Mouse (Mus musculus) kidney, embryonic 15.5 days (tissue): ENCODE results near the gene Cd2. TPM values are rescaled to one million over a fixed set of nuclear protein-coding genes. Genes with fewer than 3 reads are reported as not detected.
A peak's percentile ranks its signal among the peaks of the same experiment; 100 is the strongest.

Source experiments
- ATAC-seq: fragments of 200-750 bp; cut with Nextera tagmentation; replicated peaks from 2 replicates; pipeline ENCODE4 v1.8.0; 2017; ENCODE audit warnings: moderate TSS enrichment; ENCODE audit not compliant: low FRiP score
- H3K27ac ChIP-seq: fragments of 300-500 bp; sonication (generic); 2 replicates; pipeline ENCODE4 v1.5.1; 2015; ENCODE audit warnings: mild to moderate bottlenecking, inconsistent platforms
- H3K27me3 ChIP-seq: fragments of 300-500 bp; sonication (generic); 2 replicates; pipeline ENCODE4 v1.6.1; 2015; ENCODE audit warnings: inconsistent platforms
- H3K36me3 ChIP-seq: fragments of 300-500 bp; sonication (generic); 2 replicates; pipeline ENCODE4 v1.6.1; 2015; ENCODE audit warnings: inconsistent platforms
- H3K4me1 ChIP-seq: fragments of 300-500 bp; sonication (generic); 2 replicates; pipeline ENCODE4 v1.6.1; 2015; ENCODE audit warnings: inconsistent platforms
- H3K4me2 ChIP-seq: fragments of 300-500 bp; sonication (generic); 2 replicates; pipeline ENCODE4 v1.6.1; 2015; ENCODE audit warnings: moderate library complexity, mild to moderate bottlenecking, inconsistent platforms
- H3K4me3 ChIP-seq: fragments of 300-500 bp; sonication (generic); replicated peaks from 2 replicates; pipeline ENCODE4 v1.5.1; 2015; ENCODE audit warnings: mild to moderate bottlenecking, inconsistent platforms
- H3K9ac ChIP-seq: fragments of 300-500 bp; sonication (generic); 2 replicates; pipeline ENCODE4 v1.6.1; 2015; ENCODE audit warnings: mild to moderate bottlenecking, inconsistent platforms
- H3K9me3 ChIP-seq: fragments of 300-500 bp; sonication (generic); replicated peaks from 2 replicates; pipeline ENCODE4 v1.6.1; 2016; ENCODE audit warnings: inconsistent platforms
- WGBS: fragments of 180-500 bp; shearing (Covaris S2); methylation state at CpG from one replicate; pipeline ENCODE4 v1.1.7; 2015; ENCODE audit warnings: mixed read lengths; 5-methylcytosine and 5-hydroxymethylcytosine counted together
- polyA plus RNA-seq: library from polyadenylated mRNA; unstranded; fragments of >200 nt; fragmentation: Nextera tagmentation; extraction: Ambion mirVana; gene quantifications from 2 replicates; pipeline ENCODE4 v1.2.1, GENCODE M21; 2015

Cd2 gene
- polyA plus RNA-seq, 1 experiment from 2014 or later, result not detected

GRCm38 (mm10) chr3:101280348-101281311, 7.1 kb downstream of the Cd2 start:
- Histone ChIP-seq H3K4me2 (no peak overlapping the region), H3K9me3 (no peaks in the 10 kb centered on the region), H3K36me3 (no peaks in the 10 kb centered on the region), H3K27ac (no peak overlapping the region), H3K27me3 (no peaks in the 10 kb centered on the region), H3K9ac (no peak overlapping the region), H3K4me3 (no peak overlapping the region), H3K4me1 (peaks cover 9% of the 10 kb centered on the region)
- ATAC-seq, result peak; percentile 58; the same call in 1 of the 2 replicates
- 55% methylated on average over 15 of the region's 15 CpGs for whole genome bisulfite sequencing

GRCm38 (mm10) chr3:101279561-101279960, 8.2 kb downstream of the Cd2 start:
- no peak overlapping the region for H3K9ac ChIP-seq
- no peak overlapping the region for H3K27ac ChIP-seq
- WGBS, result 79% methylated on average over 10 of the region's 10 CpGs
- peaks cover 9% of the 10 kb centered on the region for H3K4me1 ChIP-seq
- ATAC-seq, result no peak
- H3K36me3 ChIP-seq, result no peaks in the 10 kb centered on the region
- no peak overlapping the region for H3K4me2 ChIP-seq
- no peaks in the 10 kb centered on the region for H3K27me3 ChIP-seq
- no peak overlapping the region for H3K4me3 ChIP-seq
- H3K9me3 ChIP-seq, result no peaks in the 10 kb centered on the region

GRCm38 (mm10) chr3:101278396-101278795, 9.3 kb downstream of the Cd2 start:
- Histone ChIP-seq H3K4me1 (peaks cover 9% of the 10 kb centered on the region), H3K9ac (no peak overlapping the region), H3K27ac (no peak overlapping the region), H3K9me3 (no peaks in the 10 kb centered on the region), H3K4me3 (no peak overlapping the region), H3K27me3 (no peaks in the 10 kb centered on the region), H3K4me2 (no peak overlapping the region), H3K36me3 (no peaks in the 10 kb centered on the region)
- no peak for ATAC-seq
- WGBS, result 83% methylated on average over 5 of the region's 5 CpGs

- Histone ChIP-seq H3K4me1 (peaks cover 9% of the 10 kb centered on the region), H3K27ac (no peak overlapping the region), H3K4me3 (no peak overlapping the region), H3K4me2 (no peak overlapping the region), H3K9ac (no peak overlapping the region), H3K36me3 (no peaks in the 10 kb centered on the region), H3K27me3 (no peaks in the 10 kb centered on the region), H3K9me3 (no peaks in the 10 kb centered on the region)
- WGBS, result 85% methylated on average over 4 of the region's 4 CpGs
- ATAC-seq, result no peak
These were observed 9.9 kb downstream of the Cd2 start for GRCm38 (mm10) chr3:101277830-101278229.

GRCm38 (mm10) chr3:101276501-101277320, 11.0 kb downstream of the Cd2 start:
- ATAC-seq, result no peak
- Histone ChIP-seq H3K9ac (no peak overlapping the region), H3K36me3 (no peaks in the 10 kb centered on the region), H3K27ac (no peak overlapping the region), H3K4me1 (peaks cover 9% of the 10 kb centered on the region), H3K27me3 (no peaks in the 10 kb centered on the region), H3K9me3 (no peaks in the 10 kb centered on the region), H3K4me3 (no peak overlapping the region), H3K4me2 (no peak overlapping the region)
- WGBS, result 71% methylated on average over 12 of the region's 12 CpGs

- no peak for ATAC-seq
- 79% methylated on average over 16 of the region's 16 CpGs for WGBS
- Histone ChIP-seq H3K4me2 (no peak overlapping the region), H3K9me3 (no peaks in the 10 kb centered on the region), H3K27me3 (no peaks in the 10 kb centered on the region), H3K4me1 (peaks cover 3% of the 10 kb centered on the region), H3K36me3 (no peaks in the 10 kb centered on the region), H3K4me3 (no peak overlapping the region), H3K27ac (no peak overlapping the region), H3K9ac (no peak overlapping the region)
These were observed 12.0 kb downstream of the Cd2 start for GRCm38 (mm10) chr3:101275636-101276300.

GRCm38 (mm10) chr3:101274794-101275193, 12.9 kb downstream of the Cd2 start:
- ATAC-seq, result no peak
- no peaks in the 10 kb centered on the region for H3K9me3 ChIP-seq

GRCm38 (mm10) chr3:101274041-101274770, 13.5 kb downstream of the Cd2 start:
- no peak for ATAC-seq
- WGBS, result 87% methylated on average over 12 of the region's 12 CpGs

More at GRCm38 (mm10) chr3:101274794-101275193, 12.9 kb downstream of the Cd2 start:
- Histone ChIP-seq H3K27ac (no peak overlapping the region), H3K36me3 (no peaks in the 10 kb centered on the region), H3K9ac (no peak overlapping the region), H3K27me3 (no peaks in the 10 kb centered on the region), H3K4me2 (no peak overlapping the region), H3K4me1 (no peaks in the 10 kb centered on the region), H3K4me3 (no peak overlapping the region)
- WGBS, result 90% methylated on average over 3 of the region's 3 CpGs

GRCm38 (mm10) chr3:101272166-101272565, 15.6 kb downstream of the Cd2 start:
- 88% methylated on average over 1 of the region's 1 CpGs for WGBS
- H3K4me2 ChIP-seq, result no peak overlapping the region
- H3K4me3 ChIP-seq, result no peak overlapping the region
- H3K4me1 ChIP-seq, result no peaks in the 10 kb centered on the region
- H3K36me3 ChIP-seq, result no peaks in the 10 kb centered on the region
- no peaks in the 10 kb centered on the region for H3K9me3 ChIP-seq
- no peak overlapping the region for H3K27ac ChIP-seq
- no peaks in the 10 kb centered on the region for H3K27me3 ChIP-seq
- no peak for ATAC-seq
- H3K9ac ChIP-seq, result no peak overlapping the region

More at GRCm38 (mm10) chr3:101274041-101274770, 13.5 kb downstream of the Cd2 start:
- no peaks in the 10 kb centered on the region for H3K4me1 ChIP-seq
- no peaks in the 10 kb centered on the region for H3K36me3 ChIP-seq
- H3K27ac ChIP-seq, result no peak overlapping the region
- H3K9me3 ChIP-seq, result no peaks in the 10 kb centered on the region
- H3K4me3 ChIP-seq, result no peak overlapping the region
- H3K27me3 ChIP-seq, result no peaks in the 10 kb centered on the region
- no peak overlapping the region for H3K4me2 ChIP-seq
- H3K9ac ChIP-seq, result no peak overlapping the region

GRCm38 (mm10) chr3:101270833-101271232, 16.9 kb downstream of the Cd2 start:
- H3K27me3 ChIP-seq, result no peaks in the 10 kb centered on the region
- no peak overlapping the region for H3K27ac ChIP-seq
- no peaks in the 10 kb centered on the region for H3K9me3 ChIP-seq
- no peaks in the 10 kb centered on the region for H3K4me1 ChIP-seq
- ATAC-seq, result no peak
- WGBS, result 91% methylated on average over 5 of the region's 5 CpGs
- H3K4me2 ChIP-seq, result no peak overlapping the region
- H3K36me3 ChIP-seq, result no peaks in the 10 kb centered on the region
- H3K4me3 ChIP-seq, result no peak overlapping the region
- H3K9ac ChIP-seq, result no peak overlapping the region

GRCm38 (mm10) chr3:101268361-101268760, 19.4 kb downstream of the Cd2 start:
- H3K9me3 ChIP-seq, result no peaks in the 10 kb centered on the region
- H3K4me3 ChIP-seq, result no peak overlapping the region
- H3K27me3 ChIP-seq, result no peaks in the 10 kb centered on the region
- no peaks in the 10 kb centered on the region for H3K4me1 ChIP-seq
- H3K4me2 ChIP-seq, result no peak overlapping the region
- H3K36me3 ChIP-seq, result no peaks in the 10 kb centered on the region
- no peak for ATAC-seq
- no peak overlapping the region for H3K27ac ChIP-seq
- no peak overlapping the region for H3K9ac ChIP-seq
- WGBS, result 89% methylated on average over 7 of the region's 7 CpGs
